Mouse (Mus musculus) E14TG2a.4 (cell line): ENCODE measurements at regions not wholly inside any gene's neighbourhood (a gene's known extent, or its start where the extent isn't known, plus 50 kb on each side); places are given as distances from the start of the nearest gene placed in this dataset.
A peak's percentile ranks its signal among the peaks of the same experiment; 100 is the strongest.

Experiments
- H3K27me3 ChIP-seq: 2 replicates; pipeline ENCODE4 v1.6.1; 2014; ENCODE audit warnings: low read length, control low read depth; ENCODE audit not compliant: insufficient read depth
- H3K36me3 ChIP-seq: 2 replicates; pipeline ENCODE4 v1.6.1; 2014; ENCODE audit warnings: low read length, control low read depth; ENCODE audit not compliant: insufficient read depth
- H3K4me1 ChIP-seq: replicated peaks from 2 replicates; pipeline ENCODE4 v1.6.1; 2014; ENCODE audit warnings: low read depth, low read length, control low read depth
- H3K4me3 ChIP-seq: replicated peaks from 2 replicates; pipeline ENCODE4 v1.5.1; 2014; ENCODE audit warnings: mild to moderate bottlenecking, low read length
- H3K9me3 ChIP-seq: 2 replicates; pipeline ENCODE4 v1.6.1; 2014; ENCODE audit warnings: low read length, control low read depth
- CTCF ChIP-seq: conservative IDR thresholded peaks from 2 replicates; pipeline ENCODE4 v1.5.1; 2014; ENCODE audit warnings: low read length
- NANOG ChIP-seq: IDR thresholded peaks from 2 replicates; pipeline ENCODE4 v1.6.1; 2014; ENCODE audit warnings: borderline replicate concordance, low read length, mixed read lengths
- POU5F1 ChIP-seq: IDR thresholded peaks from 2 replicates; pipeline ENCODE4 v1.6.1; 2014; ENCODE audit warnings: low read length, borderline replicate concordance

GRCm38 (mm10) chr15:14000952-14001351 lies 827.5 kb upstream of the Cdh6 start:
- no peaks in the 10 kb centered on the region for H3K9me3 ChIP-seq
- H3K27me3 ChIP-seq, result no peaks in the 10 kb centered on the region
- H3K36me3 ChIP-seq, result no peaks in the 10 kb centered on the region
- TF ChIP-seq CTCF (no peak), NANOG (no peak), POU5F1 (no peak)
- H3K4me1 ChIP-seq, result no peaks in the 10 kb centered on the region
- no peak overlapping the region for H3K4me3 ChIP-seq

- Histone ChIP-seq H3K27me3 (no peaks in the 10 kb centered on the region), H3K4me3 (no peak overlapping the region), H3K9me3 (no peaks in the 10 kb centered on the region), H3K36me3 (no peaks in the 10 kb centered on the region), H3K4me1 (no peaks in the 10 kb centered on the region)
- TF ChIP-seq NANOG (no peak), CTCF (no peak), POU5F1 (no peak)
Measured at GRCm38 (mm10) chr15:13989768-13990167, 816.3 kb upstream of the Cdh6 start.

- H3K4me1 ChIP-seq, result no peaks in the 10 kb centered on the region
- no peaks in the 10 kb centered on the region for H3K27me3 ChIP-seq
- H3K36me3 ChIP-seq, result no peaks in the 10 kb centered on the region
- TF ChIP-seq NANOG (no peak), POU5F1 (no peak), CTCF (no peak)
- no peak overlapping the region for H3K4me3 ChIP-seq
- no peaks in the 10 kb centered on the region for H3K9me3 ChIP-seq
Measured at GRCm38 (mm10) chr15:13988919-13989510, 815.5 kb upstream of the Cdh6 start.

GRCm38 (mm10) chr15:13969811-13970210 lies 796.3 kb upstream of the Cdh6 start:
- Histone ChIP-seq H3K9me3 (no peaks in the 10 kb centered on the region), H3K27me3 (no peaks in the 10 kb centered on the region), H3K4me1 (peaks cover 2% of the 10 kb centered on the region; the same call in 1 of the 2 replicates), H3K36me3 (no peaks in the 10 kb centered on the region), H3K4me3 (no peak overlapping the region)
- no peak for TF ChIP-seq CTCF
- TF ChIP-seq NANOG, result peak; percentile 43; the same call in 1 of the 2 replicates
- TF ChIP-seq POU5F1, result no peak
